Mouse (Mus musculus) heart, embryonic 15.5 days (tissue): ENCODE measurements around the gene Slain1. TPM values are rescaled to one million over a fixed set of nuclear protein-coding genes. Genes with fewer than 3 reads are reported as not detected.

ENCODE experiments used
- ATAC-seq: fragments of 200-750 bp; cut with Nextera tagmentation; replicated peaks from 2 replicates; pipeline ENCODE4 v1.8.0; 2017; ENCODE audit warnings: low read depth, moderate TSS enrichment; ENCODE audit not compliant: insufficient number of reproducible peaks, insufficient read depth, low FRiP score
- H3K27ac ChIP-seq: fragments of 300-500 bp; sonication (generic); 2 replicates; pipeline ENCODE4 v1.5.1; 2015; ENCODE audit warnings: mild to moderate bottlenecking, inconsistent platforms
- H3K27me3 ChIP-seq: fragments of 300-500 bp; sonication (generic); 2 replicates; pipeline ENCODE4 v1.6.1; 2015; ENCODE audit warnings: inconsistent platforms
- H3K36me3 ChIP-seq: fragments of 300-500 bp; sonication (generic); 2 replicates; pipeline ENCODE4 v1.6.1; 2015; ENCODE audit warnings: mild to moderate bottlenecking, inconsistent platforms
- H3K4me1 ChIP-seq: fragments of 300-500 bp; sonication (generic); replicated peaks from 2 replicates; pipeline ENCODE4 v1.6.1; 2015; ENCODE audit warnings: inconsistent platforms
- H3K4me2 ChIP-seq: fragments of 300-500 bp; sonication (generic); 2 replicates; pipeline ENCODE4 v1.6.1; 2015; ENCODE audit warnings: inconsistent platforms, mild to moderate bottlenecking, moderate library complexity
- H3K4me3 ChIP-seq: fragments of 300-500 bp; sonication (generic); 2 replicates; pipeline ENCODE4 v1.5.1; 2015; ENCODE audit warnings: mild to moderate bottlenecking, inconsistent platforms
- H3K9ac ChIP-seq: fragments of 300-500 bp; sonication (generic); 2 replicates; pipeline ENCODE4 v1.6.1; 2015; ENCODE audit warnings: mild to moderate bottlenecking, inconsistent platforms
- H3K9me3 ChIP-seq: fragments of 300-500 bp; sonication (generic); replicated peaks from 2 replicates; pipeline ENCODE4 v1.6.1; 2016; ENCODE audit warnings: inconsistent platforms
- WGBS: fragments of 180-500 bp; shearing (Covaris S2); methylation state at CpG from one replicate; pipeline ENCODE4 v1.1.7; 2015; ENCODE audit warnings: mixed read lengths; 5-methylcytosine and 5-hydroxymethylcytosine counted together
- polyA plus RNA-seq: library from polyadenylated mRNA; unstranded; fragments of >200 nt; fragmentation: Nextera tagmentation; extraction: Ambion mirVana; gene quantifications from 2 replicates; pipeline ENCODE4 v1.2.1, GENCODE M21; 2015

The Slain1 gene
- polyA plus RNA-seq, 1 experiment from 2014 or later = 0.39 TPM

- 63% methylated on average over 13 of the region's 13 CpGs for WGBS
- no peak overlapping the region for H3K4me3 ChIP-seq
- H3K36me3 ChIP-seq = no peaks in the 10 kb centered on the region
- no peaks in the 10 kb centered on the region for H3K4me1 ChIP-seq
- no peaks in the 10 kb centered on the region for H3K27me3 ChIP-seq
- H3K27ac ChIP-seq = no peak overlapping the region
- no peak overlapping the region for H3K4me2 ChIP-seq
- H3K9me3 ChIP-seq = no peaks in the 10 kb centered on the region
- ATAC-seq = no peak
- no peak overlapping the region for H3K9ac ChIP-seq
Measured at GRCm38 (mm10) chr14:103704771-103705170, 54.7 kb downstream of the Slain1 start.

GRCm38 (mm10) chr14:103706347-103706746 lies 56.3 kb downstream of the Slain1 start:
- no peak for ATAC-seq
- H3K4me1 ChIP-seq = no peaks in the 10 kb centered on the region
- no peaks in the 10 kb centered on the region for H3K9me3 ChIP-seq
- H3K9ac ChIP-seq = no peak overlapping the region
- no peaks in the 10 kb centered on the region for H3K27me3 ChIP-seq
- no peak overlapping the region for H3K4me2 ChIP-seq
- 58% methylated on average over 6 of the region's 6 CpGs for WGBS
- no peaks in the 10 kb centered on the region for H3K36me3 ChIP-seq
- H3K4me3 ChIP-seq = no peak overlapping the region
- H3K27ac ChIP-seq = no peak overlapping the region

GRCm38 (mm10) chr14:103708601-103709000 lies 58.6 kb downstream of the Slain1 start:
- Histone ChIP-seq H3K27me3 (no peaks in the 10 kb centered on the region), H3K4me3 (no peak overlapping the region), H3K4me1 (no peaks in the 10 kb centered on the region), H3K27ac (no peak overlapping the region), H3K9ac (no peak overlapping the region), H3K9me3 (no peaks in the 10 kb centered on the region), H3K36me3 (no peaks in the 10 kb centered on the region), H3K4me2 (no peak overlapping the region)
- no peak for ATAC-seq
- 78% methylated on average over 2 of the region's 2 CpGs for WGBS

- H3K4me2 ChIP-seq = no peak overlapping the region
- ATAC-seq = no peak
- H3K27ac ChIP-seq = no peak overlapping the region
- H3K4me1 ChIP-seq = no peaks in the 10 kb centered on the region
- H3K9me3 ChIP-seq = no peaks in the 10 kb centered on the region
- H3K4me3 ChIP-seq = no peak overlapping the region
- H3K36me3 ChIP-seq = no peaks in the 10 kb centered on the region
- no peak overlapping the region for H3K9ac ChIP-seq
- H3K27me3 ChIP-seq = no peaks in the 10 kb centered on the region
- whole genome bisulfite sequencing = 83% methylated on average over 11 of the region's 11 CpGs
Measured at GRCm38 (mm10) chr14:103709261-103709660, 59.2 kb downstream of the Slain1 start.

- Histone ChIP-seq H3K4me2 (no peak overlapping the region), H3K27me3 (no peaks in the 10 kb centered on the region), H3K4me1 (no peaks in the 10 kb centered on the region), H3K9ac (no peak overlapping the region), H3K36me3 (no peaks in the 10 kb centered on the region), H3K4me3 (no peak overlapping the region), H3K27ac (no peak overlapping the region), H3K9me3 (no peaks in the 10 kb centered on the region)
- ATAC-seq = no peak
- 84% methylated on average over 5 of the region's 5 CpGs for WGBS
Measured at GRCm38 (mm10) chr14:103712986-103713385, 63.0 kb downstream of the Slain1 start.

GRCm38 (mm10) chr14:103717516-103717915 lies 67.5 kb downstream of the Slain1 start:
- Histone ChIP-seq H3K9ac (no peak overlapping the region), H3K27me3 (no peaks in the 10 kb centered on the region), H3K9me3 (no peaks in the 10 kb centered on the region), H3K27ac (no peak overlapping the region), H3K36me3 (no peaks in the 10 kb centered on the region), H3K4me2 (no peak overlapping the region), H3K4me1 (peaks cover 3% of the 10 kb centered on the region; the same call in 1 of the 2 replicates), H3K4me3 (no peak overlapping the region)
- ATAC-seq = no peak
- 37% methylated on average over 5 of the region's 5 CpGs for WGBS

- Histone ChIP-seq H3K27me3 (no peaks in the 10 kb centered on the region), H3K36me3 (no peaks in the 10 kb centered on the region), H3K27ac (no peak overlapping the region), H3K4me2 (no peak overlapping the region), H3K9me3 (no peaks in the 10 kb centered on the region), H3K4me3 (no peak overlapping the region), H3K4me1 (peaks cover 3% of the 10 kb centered on the region; the same call in 1 of the 2 replicates), H3K9ac (no peak overlapping the region)
- whole genome bisulfite sequencing = 59% methylated on average over 5 of the region's 5 CpGs
- ATAC-seq = no peak
Measured at GRCm38 (mm10) chr14:103717979-103718378, 68.0 kb downstream of the Slain1 start.

- Histone ChIP-seq H3K4me1 (peaks cover 3% of the 10 kb centered on the region; the same call in 1 of the 2 replicates), H3K9me3 (no peaks in the 10 kb centered on the region), H3K4me2 (no peak overlapping the region), H3K4me3 (no peak overlapping the region), H3K9ac (no peak overlapping the region), H3K27ac (no peak overlapping the region), H3K36me3 (no peaks in the 10 kb centered on the region), H3K27me3 (no peaks in the 10 kb centered on the region)
- no peak for ATAC-seq
- WGBS = 44% methylated on average over 5 of the region's 5 CpGs
Measured at GRCm38 (mm10) chr14:103718393-103718792, 68.4 kb downstream of the Slain1 start.

- peak; percentile 79 for ATAC-seq
- H3K9me3 ChIP-seq = no peaks in the 10 kb centered on the region
- WGBS = 16% methylated on average over 15 of the region's 15 CpGs
- H3K27me3 ChIP-seq = no peaks in the 10 kb centered on the region
- H3K36me3 ChIP-seq = no peaks in the 10 kb centered on the region
- H3K4me1 ChIP-seq = peaks cover 3% of the 10 kb centered on the region; the same call in 1 of the 2 replicates
- peak overlapping the region; percentile 43 for H3K27ac ChIP-seq
- peak overlapping the region; percentile 34 for H3K4me3 ChIP-seq
- H3K4me2 ChIP-seq = peak overlapping the region; percentile 58
- H3K9ac ChIP-seq = peak overlapping the region; percentile 44
Measured at GRCm38 (mm10) chr14:103718836-103719575, 69.0 kb downstream of the Slain1 start.

- Histone ChIP-seq H3K4me2 (no peak overlapping the region), H3K36me3 (no peaks in the 10 kb centered on the region), H3K9ac (no peak overlapping the region), H3K9me3 (no peaks in the 10 kb centered on the region), H3K27ac (no peak overlapping the region), H3K27me3 (no peaks in the 10 kb centered on the region), H3K4me3 (no peak overlapping the region), H3K4me1 (peaks cover 3% of the 10 kb centered on the region; the same call in 1 of the 2 replicates)
- no peak for ATAC-seq
- WGBS = 73% methylated on average over 7 of the region's 7 CpGs
Measured at GRCm38 (mm10) chr14:103720163-103720562, 70.1 kb downstream of the Slain1 start.

- no peaks in the 10 kb centered on the region for H3K36me3 ChIP-seq
- WGBS = 50% methylated on average over 13 of the region's 13 CpGs
- H3K9me3 ChIP-seq = no peaks in the 10 kb centered on the region
- peaks cover 3% of the 10 kb centered on the region; the same call in 1 of the 2 replicates for H3K4me1 ChIP-seq
- no peak overlapping the region for H3K27ac ChIP-seq
- H3K4me2 ChIP-seq = no peak overlapping the region
- H3K4me3 ChIP-seq = no peak overlapping the region
- H3K9ac ChIP-seq = no peak overlapping the region
- no peak for ATAC-seq
- no peaks in the 10 kb centered on the region for H3K27me3 ChIP-seq
Measured at GRCm38 (mm10) chr14:103720637-103721355, 70.8 kb downstream of the Slain1 start.
